Mouse (Mus musculus): ENCODE data around the gene Cobll1. TPM values are rescaled to one million over a fixed set of nuclear protein-coding genes. Genes with fewer than 3 reads are reported as not detected.

Cobll1 gene
- polyA plus RNA-seq, 1 experiment from 2014 or later: 2.7 TPM

- 43% methylated on average over 12 of the region's 12 CpGs for WGBS
- no peak overlapping the region for H3K9ac ChIP-seq (replicated peaks; ENCODE audit: low read depth, low read length)
- ATAC-seq (ENCODE audit: low read depth): no peak
- H3K4me1 ChIP-seq (ENCODE audit: control insufficient read depth, insufficient read depth, low read length): no peaks in the 10 kb centered on the region
- no peaks in the 10 kb centered on the region for H3K27me3 ChIP-seq (ENCODE audit: control insufficient read depth, insufficient read depth, low read length)
- no peak overlapping the region for H3K4me3 ChIP-seq (ENCODE audit: low read depth, low read length)
- no peaks in the 10 kb centered on the region for H3K9me3 ChIP-seq (ENCODE audit: control insufficient read depth, low read length)
- no peak overlapping the region for H3K4me2 ChIP-seq (ENCODE audit: low read depth, low read length)
- no peaks in the 10 kb centered on the region for H3K36me3 ChIP-seq (ENCODE audit: control insufficient read depth, insufficient read depth, low read length)
- no peak overlapping the region for H3K27ac ChIP-seq (ENCODE audit: low read depth, low read length)
Observed at GRCm38 (mm10) chr2:65126141-65126783, 112.9 kb downstream of the Cobll1 start.

- H3K4me2 ChIP-seq (ENCODE audit: low read depth, low read length): no peak overlapping the region
- H3K27ac ChIP-seq (ENCODE audit: low read depth, low read length): no peak overlapping the region
- H3K9me3 ChIP-seq (ENCODE audit: control insufficient read depth, low read length): no peaks in the 10 kb centered on the region
- no peak for ATAC-seq (ENCODE audit: low read depth)
- no peaks in the 10 kb centered on the region for H3K36me3 ChIP-seq (ENCODE audit: control insufficient read depth, insufficient read depth, low read length)
- H3K9ac ChIP-seq (replicated peaks; ENCODE audit: low read depth, low read length): no peak overlapping the region
- 91% methylated on average over 3 of the region's 3 CpGs for WGBS
- H3K4me1 ChIP-seq (ENCODE audit: control insufficient read depth, insufficient read depth, low read length): no peaks in the 10 kb centered on the region
- no peak overlapping the region for H3K4me3 ChIP-seq (ENCODE audit: low read depth, low read length)
- H3K27me3 ChIP-seq (ENCODE audit: control insufficient read depth, insufficient read depth, low read length): no peaks in the 10 kb centered on the region
Observed at GRCm38 (mm10) chr2:65123702-65124101, 115.5 kb downstream of the Cobll1 start.

GRCm38 (mm10) chr2:65121435-65121834 lies 117.8 kb downstream of the Cobll1 start:
- Histone ChIP-seq H3K9ac (replicated peaks; ENCODE audit: low read depth, low read length) (no peak overlapping the region), H3K9me3 (ENCODE audit: control insufficient read depth, low read length) (no peaks in the 10 kb centered on the region), H3K27me3 (ENCODE audit: control insufficient read depth, insufficient read depth, low read length) (no peaks in the 10 kb centered on the region), H3K27ac (ENCODE audit: low read depth, low read length) (no peak overlapping the region), H3K4me3 (ENCODE audit: low read depth, low read length) (no peak overlapping the region), H3K4me1 (ENCODE audit: control insufficient read depth, insufficient read depth, low read length) (no peaks in the 10 kb centered on the region), H3K4me2 (ENCODE audit: low read depth, low read length) (no peak overlapping the region), H3K36me3 (ENCODE audit: control insufficient read depth, insufficient read depth, low read length) (no peaks in the 10 kb centered on the region)
- 9% methylated on average over 1 of the region's 1 CpGs for WGBS
- ATAC-seq (ENCODE audit: low read depth): no peak

- Histone ChIP-seq H3K4me2 (ENCODE audit: low read depth, low read length) (no peak overlapping the region), H3K4me3 (ENCODE audit: low read depth, low read length) (no peak overlapping the region), H3K27ac (ENCODE audit: low read depth, low read length) (no peak overlapping the region), H3K9ac (replicated peaks; ENCODE audit: low read depth, low read length) (no peak overlapping the region), H3K27me3 (ENCODE audit: control insufficient read depth, insufficient read depth, low read length) (no peaks in the 10 kb centered on the region), H3K9me3 (ENCODE audit: control insufficient read depth, low read length) (no peaks in the 10 kb centered on the region), H3K4me1 (ENCODE audit: control insufficient read depth, insufficient read depth, low read length) (no peaks in the 10 kb centered on the region), H3K36me3 (ENCODE audit: control insufficient read depth, insufficient read depth, low read length) (no peaks in the 10 kb centered on the region)
- ATAC-seq (ENCODE audit: low read depth): no peak
- WGBS: 80% methylated on average over 3 of the region's 3 CpGs
Observed at GRCm38 (mm10) chr2:65121012-65121411, 118.2 kb downstream of the Cobll1 start.

- Histone ChIP-seq H3K4me1 (ENCODE audit: control insufficient read depth, insufficient read depth, low read length) (no peaks in the 10 kb centered on the region), H3K36me3 (ENCODE audit: control insufficient read depth, insufficient read depth, low read length) (no peaks in the 10 kb centered on the region), H3K27me3 (ENCODE audit: control insufficient read depth, insufficient read depth, low read length) (no peaks in the 10 kb centered on the region), H3K9ac (replicated peaks; ENCODE audit: low read depth, low read length) (no peak overlapping the region), H3K4me3 (ENCODE audit: low read depth, low read length) (no peak overlapping the region), H3K4me2 (ENCODE audit: low read depth, low read length) (no peak overlapping the region), H3K9me3 (ENCODE audit: control insufficient read depth, low read length) (no peaks in the 10 kb centered on the region), H3K27ac (ENCODE audit: low read depth, low read length) (no peak overlapping the region)
- no peak for ATAC-seq (ENCODE audit: low read depth)
- 84% methylated on average over 2 of the region's 2 CpGs for WGBS
Observed at GRCm38 (mm10) chr2:65120112-65120511, 119.1 kb downstream of the Cobll1 start.

- ATAC-seq (ENCODE audit: low read depth): no peak
- no peak overlapping the region for H3K9ac ChIP-seq (replicated peaks; ENCODE audit: low read depth, low read length)
- no peaks in the 10 kb centered on the region for H3K36me3 ChIP-seq (ENCODE audit: control insufficient read depth, insufficient read depth, low read length)
- H3K9me3 ChIP-seq (ENCODE audit: control insufficient read depth, low read length): no peaks in the 10 kb centered on the region
- WGBS: 69% methylated on average over 8 of the region's 8 CpGs
- H3K4me2 ChIP-seq (ENCODE audit: low read depth, low read length): no peak overlapping the region
- no peaks in the 10 kb centered on the region for H3K27me3 ChIP-seq (ENCODE audit: control insufficient read depth, insufficient read depth, low read length)
- no peaks in the 10 kb centered on the region for H3K4me1 ChIP-seq (ENCODE audit: control insufficient read depth, insufficient read depth, low read length)
- H3K27ac ChIP-seq (ENCODE audit: low read depth, low read length): no peak overlapping the region
- H3K4me3 ChIP-seq (ENCODE audit: low read depth, low read length): no peak overlapping the region
Observed at GRCm38 (mm10) chr2:65119667-65120066, 119.5 kb downstream of the Cobll1 start.

- Histone ChIP-seq H3K9me3 (ENCODE audit: control insufficient read depth, low read length) (no peaks in the 10 kb centered on the region), H3K36me3 (ENCODE audit: control insufficient read depth, insufficient read depth, low read length) (no peaks in the 10 kb centered on the region), H3K4me3 (ENCODE audit: low read depth, low read length) (no peak overlapping the region), H3K27me3 (ENCODE audit: control insufficient read depth, insufficient read depth, low read length) (no peaks in the 10 kb centered on the region), H3K4me1 (ENCODE audit: control insufficient read depth, insufficient read depth, low read length) (no peaks in the 10 kb centered on the region), H3K4me2 (ENCODE audit: low read depth, low read length) (no peak overlapping the region), H3K27ac (ENCODE audit: low read depth, low read length) (no peak overlapping the region), H3K9ac (replicated peaks; ENCODE audit: low read depth, low read length) (no peak overlapping the region)
- no peak for ATAC-seq (ENCODE audit: low read depth)
- 92% methylated on average over 2 of the region's 2 CpGs for WGBS
Observed at GRCm38 (mm10) chr2:65119076-65119475, 120.1 kb downstream of the Cobll1 start.

- no peaks in the 10 kb centered on the region for H3K27me3 ChIP-seq (ENCODE audit: control insufficient read depth, insufficient read depth, low read length)
- no peaks in the 10 kb centered on the region for H3K9me3 ChIP-seq (ENCODE audit: control insufficient read depth, low read length)
- H3K4me2 ChIP-seq (ENCODE audit: low read depth, low read length): no peak overlapping the region
- WGBS: 89% methylated on average over 2 of the region's 2 CpGs
- H3K9ac ChIP-seq (replicated peaks; ENCODE audit: low read depth, low read length): no peak overlapping the region
- no peaks in the 10 kb centered on the region for H3K4me1 ChIP-seq (ENCODE audit: control insufficient read depth, insufficient read depth, low read length)
- H3K27ac ChIP-seq (ENCODE audit: low read depth, low read length): no peak overlapping the region
- H3K36me3 ChIP-seq (ENCODE audit: control insufficient read depth, insufficient read depth, low read length): no peaks in the 10 kb centered on the region
- no peak overlapping the region for H3K4me3 ChIP-seq (ENCODE audit: low read depth, low read length)
- ATAC-seq (ENCODE audit: low read depth): no peak
Observed at GRCm38 (mm10) chr2:65117859-65118258, 121.3 kb downstream of the Cobll1 start.

GRCm38 (mm10) chr2:65116428-65117125 lies 122.6 kb downstream of the Cobll1 start:
- no peaks in the 10 kb centered on the region for H3K4me1 ChIP-seq (ENCODE audit: control insufficient read depth, insufficient read depth, low read length)
- no peaks in the 10 kb centered on the region for H3K36me3 ChIP-seq (ENCODE audit: control insufficient read depth, insufficient read depth, low read length)
- H3K9me3 ChIP-seq (ENCODE audit: control insufficient read depth, low read length): no peaks in the 10 kb centered on the region
- H3K4me2 ChIP-seq (ENCODE audit: low read depth, low read length): no peak overlapping the region
- no peak for ATAC-seq (ENCODE audit: low read depth)
- H3K27me3 ChIP-seq (ENCODE audit: control insufficient read depth, insufficient read depth, low read length): no peaks in the 10 kb centered on the region
- H3K27ac ChIP-seq (ENCODE audit: low read depth, low read length): no peak overlapping the region
- no peak overlapping the region for H3K4me3 ChIP-seq (ENCODE audit: low read depth, low read length)
- no peak overlapping the region for H3K9ac ChIP-seq (replicated peaks; ENCODE audit: low read depth, low read length)
- 74% methylated on average over 2 of the region's 2 CpGs for WGBS
